Mouse (Mus musculus): ENCODE measurements around the gene Fam71d. TPM values are rescaled to one million over a fixed set of nuclear protein-coding genes. Genes with fewer than 3 reads are reported as not detected.

Fam71d gene
- polyA plus RNA-seq, 1 experiment from 2014 or later = not detected

DNA sequence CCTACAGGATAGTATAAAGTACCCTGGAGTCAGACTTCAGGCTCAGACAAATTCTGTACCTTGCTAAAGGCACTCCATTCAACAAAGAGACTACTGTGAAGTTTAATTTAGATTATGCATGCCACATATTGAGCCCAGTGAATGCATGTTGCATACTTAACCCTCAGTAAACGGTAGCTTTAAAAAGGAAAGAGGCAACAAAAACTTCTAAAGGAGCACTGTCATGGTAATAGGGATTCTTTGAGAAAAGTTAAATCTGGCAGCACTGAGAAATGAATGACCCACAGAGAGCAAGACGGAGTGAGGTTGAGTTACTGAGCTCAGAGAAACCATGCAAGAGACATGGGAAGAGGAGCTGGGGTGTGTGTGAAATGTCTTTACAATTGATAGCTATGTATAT is 86.6 kb downstream of the Fam71d start:
- Histone ChIP-seq H3K4me2 (no peak overlapping the region), H3K36me3 (0 out of 2 replicates have a peak, but pooled peaks cover 5% of the 10 kb centered on the region), H3K9ac (no peak overlapping the region), H3K4me1 (peaks cover 19% of the 10 kb centered on the region), H3K9me3 (no peaks in the 10 kb centered on the region), H3K27me3 (replicated peaks) (no peaks in the 10 kb centered on the region), H3K4me3 (no peak overlapping the region), H3K27ac (replicated peaks) (no peak overlapping the region)
- 56% methylated on average over 2 of the region's 2 CpGs for WGBS
- ATAC-seq (ENCODE audit: extremely low read depth, insufficient number of reproducible peaks, low FRiP score, low TSS enrichment) = no peak

GRCm38 (mm10) chr12:78778423-78779067 is 87.2 kb downstream of the Fam71d start:
- no peak overlapping the region for H3K27ac ChIP-seq (replicated peaks)
- H3K4me3 ChIP-seq = no peak overlapping the region
- 0 out of 2 replicates have a peak, but pooled peaks cover 5% of the 10 kb centered on the region for H3K36me3 ChIP-seq
- ATAC-seq (ENCODE audit: extremely low read depth, insufficient number of reproducible peaks, low FRiP score, low TSS enrichment) = no peak
- H3K9ac ChIP-seq = no peak overlapping the region
- no peak overlapping the region for H3K4me2 ChIP-seq
- no peaks in the 10 kb centered on the region for H3K27me3 ChIP-seq (replicated peaks)
- H3K9me3 ChIP-seq = no peaks in the 10 kb centered on the region
- H3K4me1 ChIP-seq = peaks cover 13% of the 10 kb centered on the region
- 80% methylated on average over 4 of the region's 4 CpGs for WGBS

Other genes starting within 250 kb of the Fam71d start
- 14.6 and 16.8 TPM in 2 replicates for gene Mpp5, start 57.4 kb downstream of the Fam71d start, polyA plus RNA-seq (2015; fragmentation: Nextera tagmentation; extraction: Ambion mirVana)
- 67.6 and 68.8 TPM in 2 replicates for gene Atp6v1d, start 170.1 kb downstream of the Fam71d start, polyA plus RNA-seq (2015; fragmentation: Nextera tagmentation; extraction: Ambion mirVana)
- 152 and 167 TPM in 2 replicates for gene Eif2s1, start 170.3 kb downstream of the Fam71d start, polyA plus RNA-seq (2015; fragmentation: Nextera tagmentation; extraction: Ambion mirVana)
- 6.2 and 7.7 TPM in 2 replicates for gene Plek2, start 215.4 kb downstream of the Fam71d start, polyA plus RNA-seq (2015; fragmentation: Nextera tagmentation; extraction: Ambion mirVana)

Measured in heart, embryonic 13.5 days (tissue).